Mouse (Mus musculus) layer of hippocampus, adult 11-12 months (tissue): ENCODE data around the gene Clpp.

Experiments used
- DNase-seq: peaks from one replicate; pipeline ENCODE4 v3.0.0; 2022; ENCODE audit warnings: low spot score

Clpp gene

GRCm38 (mm10) chr17:57030931-57031660 is 41.0 kb downstream of the Clpp start, which contains the start of gene Khsrp:
Gene Khsrp, minus strand, starts transcription at chr17:57031522.
- no peak for DNase-seq

- peak; percentile 100 for DNase-seq
These were observed 41.7 kb downstream of the Clpp start for GRCm38 (mm10) chr17:57031661-57032420.

- no peak for DNase-seq
These were observed 42.7 kb downstream of the Clpp start for GRCm38 (mm10) chr17:57032854-57033253.

- no peak for DNase-seq
These were observed 48.9 kb downstream of the Clpp start for GRCm38 (mm10) chr17:57038978-57039377.

GRCm38 (mm10) chr17:57041554-57041953 is 51.4 kb downstream of the Clpp start, which contains the start of gene Slc25a41:
Gene Slc25a41, minus strand, starts transcription at chr17:57041654.
- DNase-seq: no peak
